Mouse (Mus musculus) c-Kit-negative CD71-positive TER-119-positive erythroid progenitor cells, embryonic 14.5 days (primary cell): Measurements from ENCODE around the gene Btg2.

Experiments
- DNase-seq: peaks from one replicate; pipeline ENCODE4 v3.0.0-alpha.2; 2013; ENCODE audit warnings: low read depth, low spot score

The Btg2 gene

DNA sequence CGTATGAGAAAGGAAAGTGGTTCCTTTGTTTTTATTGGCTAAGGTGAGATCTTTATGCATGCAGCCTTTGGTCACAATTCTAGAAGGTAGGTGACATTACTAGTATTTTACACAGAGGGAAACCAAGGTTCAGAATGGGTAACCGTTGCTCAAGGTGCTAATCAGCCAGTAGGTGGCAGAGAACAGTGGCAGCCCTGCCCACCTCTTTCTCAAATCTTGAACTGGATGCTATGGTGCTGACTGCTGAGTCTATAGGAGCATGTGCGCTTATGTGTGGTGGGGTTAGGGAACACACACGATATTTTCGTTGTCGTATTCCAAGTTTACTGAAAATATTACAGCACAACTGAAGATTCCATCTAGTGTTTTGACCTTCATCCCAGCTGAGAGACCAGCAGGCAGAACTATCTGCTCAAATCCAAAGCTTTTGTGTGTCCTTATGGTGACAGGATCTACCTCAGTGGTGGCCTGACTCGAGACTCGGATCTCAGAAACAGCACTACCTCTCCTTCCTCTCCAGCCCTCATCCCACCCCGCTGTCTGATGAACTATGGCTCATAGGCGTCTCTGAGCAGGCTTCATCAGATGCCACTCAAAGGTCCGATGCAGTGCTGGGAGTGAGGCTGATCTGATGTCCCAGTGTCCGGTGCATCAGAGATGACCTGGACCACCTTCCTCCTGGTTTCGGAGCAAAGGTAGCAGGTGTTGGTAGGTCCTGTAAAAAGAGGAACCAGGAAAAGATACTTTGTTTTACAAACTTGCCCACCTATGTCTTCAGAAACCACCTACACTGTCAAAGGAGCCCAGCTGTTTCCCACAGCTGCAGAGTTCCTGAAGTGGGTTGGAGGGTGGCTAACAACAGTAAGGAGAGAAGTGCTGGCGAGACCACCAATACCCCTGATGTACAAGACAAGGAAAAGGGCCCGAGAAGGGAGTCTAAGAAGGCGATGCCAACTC lies 18.9 kb downstream of the Btg2 start:
- DNase-seq: no peak

DNA sequence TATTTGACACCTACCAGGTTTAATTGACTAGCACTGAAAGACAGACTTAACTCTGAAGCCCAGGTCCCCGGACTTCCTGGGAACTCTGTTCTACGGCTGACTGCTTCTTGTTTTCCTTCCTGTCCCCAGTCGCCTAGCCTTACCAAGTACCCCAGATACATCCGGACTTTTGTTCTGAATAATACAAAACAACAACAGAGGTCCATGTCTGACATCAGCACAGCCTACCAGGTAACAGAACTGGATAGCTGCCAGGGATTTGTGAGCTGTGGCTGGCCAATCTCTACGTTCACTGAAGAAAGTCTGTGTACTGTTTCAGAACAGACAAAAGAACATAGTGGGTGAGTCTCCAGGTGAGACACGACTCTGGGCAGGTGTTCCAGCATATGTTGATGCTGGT lies 20.1 kb downstream of the Btg2 start:
- no peak for DNase-seq

DNA sequence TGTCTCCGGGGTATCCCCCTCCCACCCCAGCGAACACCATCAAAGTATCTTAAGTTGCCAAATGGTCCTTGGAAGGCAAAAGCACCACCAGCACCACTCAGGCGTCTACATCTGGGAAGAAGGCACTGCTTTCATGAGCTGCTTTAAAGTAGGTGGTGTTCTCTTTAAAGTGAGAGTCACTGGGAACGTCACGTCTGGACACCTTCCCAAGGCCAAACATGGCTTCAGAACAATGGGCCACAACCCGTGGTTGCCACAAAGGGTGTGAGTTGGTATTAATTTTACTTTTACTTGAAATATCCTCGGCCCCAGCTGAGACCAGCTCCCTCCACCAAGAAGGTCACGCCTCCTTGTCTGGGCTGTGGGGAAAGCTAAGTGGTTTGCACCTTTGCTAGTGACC lies 21.2 kb downstream of the Btg2 start:
- no peak for DNase-seq

DNA sequence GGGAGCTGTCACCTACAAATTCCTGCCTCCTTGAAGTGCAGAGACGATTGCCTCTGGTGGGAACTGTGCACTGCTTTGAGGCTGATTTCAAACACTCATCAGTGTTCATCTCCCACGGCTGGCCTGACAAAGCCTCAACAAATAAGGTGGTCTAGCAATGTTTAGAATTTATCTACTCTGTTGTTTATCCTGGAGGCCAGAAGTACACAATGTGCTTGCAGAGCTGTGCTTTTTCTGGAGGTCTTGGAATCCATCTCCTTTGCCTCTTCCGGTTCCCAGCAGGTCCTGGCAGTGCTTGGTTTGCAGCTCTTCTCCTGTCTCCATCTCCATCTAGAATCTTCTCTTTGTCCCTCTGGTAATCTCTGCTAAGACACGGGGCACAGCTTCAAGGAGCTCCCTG lies 22.6 kb downstream of the Btg2 start:
- no peak for DNase-seq

DNA sequence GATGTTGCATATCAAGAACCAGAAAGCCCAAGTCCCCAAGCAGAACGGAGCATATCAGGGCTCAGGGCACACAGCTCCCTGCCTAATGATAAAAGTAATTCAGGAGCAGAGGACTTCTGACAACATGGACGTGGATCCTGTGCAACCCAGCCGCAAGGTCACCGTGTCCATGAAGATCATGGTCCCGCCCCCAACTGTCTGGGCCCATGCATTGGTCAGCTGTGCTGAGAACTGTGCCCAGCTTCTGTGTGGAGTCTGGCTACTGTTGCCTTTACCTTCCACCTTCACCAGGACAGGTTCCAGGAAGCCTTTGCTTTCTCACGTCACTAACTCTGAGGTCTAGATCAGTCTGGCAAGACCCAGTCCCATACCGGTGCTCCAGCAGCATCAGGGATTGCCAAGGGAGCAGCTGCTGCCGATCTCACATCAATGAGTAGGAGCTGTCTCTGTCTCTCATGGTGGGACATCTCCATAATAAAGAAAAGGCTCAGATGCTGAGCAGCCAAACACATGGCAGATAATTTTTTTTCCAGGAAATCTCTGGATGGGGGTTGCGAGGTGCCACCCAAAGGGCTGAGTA lies 23.2 kb downstream of the Btg2 start:
- no peak for DNase-seq

DNA sequence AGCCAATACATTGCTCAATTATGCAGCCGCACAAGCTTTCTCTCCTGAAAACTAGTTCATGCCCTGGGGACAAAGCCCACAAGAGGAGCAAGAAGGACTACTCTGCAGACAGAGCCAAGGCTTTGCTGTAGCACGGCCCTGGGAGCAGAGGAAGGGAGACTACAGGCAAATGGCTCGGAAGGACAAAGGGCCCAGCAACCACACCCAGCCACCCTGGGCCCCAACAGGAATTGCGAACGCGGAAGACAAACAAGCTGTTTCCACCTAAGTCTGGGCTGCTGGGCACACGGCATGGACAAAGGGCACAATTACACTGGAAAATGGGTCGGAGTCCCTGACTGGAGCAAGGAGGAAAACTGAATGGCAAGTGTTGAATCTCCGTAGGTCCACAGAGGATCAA lies 23.9 kb downstream of the Btg2 start:
- DNase-seq: no peak

DNA sequence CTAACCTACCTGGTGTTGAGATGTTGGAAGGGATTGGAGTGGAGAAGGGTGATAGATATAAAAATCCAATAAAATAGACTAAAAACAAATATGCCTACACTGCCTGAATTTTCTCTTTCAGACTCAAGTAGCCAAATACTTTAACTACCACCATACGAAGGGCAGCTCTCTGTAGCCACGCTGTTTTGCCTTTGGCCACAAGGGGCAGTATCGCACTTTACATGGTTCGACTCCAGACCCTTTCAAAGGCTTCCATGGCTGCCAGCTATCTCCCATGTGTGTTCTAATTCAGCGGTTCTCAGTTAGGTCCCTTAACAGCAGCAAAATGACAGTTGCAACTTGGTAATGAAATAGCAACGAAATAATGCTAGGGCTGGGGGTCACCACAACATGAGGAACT lies 25.7 kb downstream of the Btg2 start:
- peak; percentile 74 for DNase-seq

DNA sequence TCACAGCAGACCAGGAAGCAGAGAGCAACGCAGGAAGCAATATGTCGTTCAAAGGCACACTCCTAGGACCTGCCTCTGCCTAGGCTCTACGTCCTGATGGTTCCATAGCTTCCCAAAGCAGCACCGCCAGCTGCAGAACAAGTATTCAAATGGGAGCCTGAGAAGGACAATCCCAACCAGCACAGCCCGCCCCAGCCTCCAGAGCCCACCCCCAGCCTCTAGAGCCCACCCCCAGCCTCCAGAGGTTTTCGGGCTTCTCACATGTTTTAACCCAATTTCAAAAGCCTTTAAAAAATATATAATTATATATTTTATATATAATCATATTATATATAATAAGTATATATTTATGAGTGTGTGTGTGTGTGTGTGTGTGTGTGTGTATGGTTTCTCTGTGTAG lies 29.4 kb downstream of the Btg2 start:
- no peak for DNase-seq

DNA sequence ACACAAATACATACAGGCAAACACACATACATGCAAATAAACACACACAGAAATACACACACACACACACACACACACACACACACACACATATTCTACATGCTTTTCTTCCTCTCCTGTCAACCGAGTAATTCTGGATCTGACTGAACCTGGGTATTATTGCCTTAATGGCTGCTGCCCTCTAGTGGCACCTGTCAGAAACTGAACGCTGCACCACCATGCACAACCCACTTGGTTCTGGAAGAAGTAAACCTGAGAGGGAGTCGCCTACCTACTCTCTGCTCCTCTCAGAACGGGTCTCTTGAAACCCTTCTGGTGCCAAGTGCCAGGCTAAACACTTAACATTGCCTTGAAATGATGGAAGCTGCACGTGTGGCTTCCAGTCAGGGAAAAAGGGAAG lies 30.2 kb downstream of the Btg2 start:
- DNase-seq: peak; percentile 64

DNA sequence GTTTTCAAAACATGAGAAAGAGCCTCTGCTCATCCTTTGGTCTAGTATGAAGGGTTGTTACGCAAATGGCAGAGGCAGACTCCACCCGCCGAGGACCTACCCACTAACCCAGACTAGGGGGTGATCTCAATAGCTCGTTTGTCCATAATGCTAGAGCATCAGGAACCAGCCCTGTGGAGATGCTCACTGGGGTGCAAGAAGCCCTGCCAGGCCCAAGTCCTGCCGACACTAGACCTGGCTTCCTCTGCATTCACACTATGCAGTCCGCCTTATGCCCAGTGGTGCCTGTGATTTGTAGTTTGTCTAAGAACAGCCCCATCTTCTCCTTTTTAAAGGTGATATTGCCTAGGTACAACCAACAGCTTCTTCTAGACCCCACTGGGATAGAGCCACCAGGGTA lies 31.5 kb downstream of the Btg2 start:
- no peak for DNase-seq

DNA sequence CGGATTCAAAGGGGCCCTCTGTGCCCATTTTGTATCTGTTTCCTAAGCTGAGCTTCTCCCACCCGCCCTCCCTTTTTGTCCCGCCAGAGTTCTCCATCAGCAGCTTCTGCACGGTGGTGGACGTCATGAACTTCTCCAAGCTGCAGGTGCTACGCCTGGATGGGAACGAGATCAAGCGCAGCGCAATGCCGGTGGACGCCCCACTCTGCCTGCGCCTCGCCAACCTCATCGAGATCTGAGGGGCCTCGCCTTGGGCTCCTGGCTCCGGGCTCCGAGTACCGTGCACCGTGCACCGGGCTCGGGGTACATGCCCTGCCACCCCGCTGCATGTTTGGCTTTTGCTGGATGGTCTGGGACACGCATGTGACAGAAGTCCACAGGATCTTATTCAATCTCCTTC lies 32.5 kb downstream of the Btg2 start:
- no peak for DNase-seq

DNA sequence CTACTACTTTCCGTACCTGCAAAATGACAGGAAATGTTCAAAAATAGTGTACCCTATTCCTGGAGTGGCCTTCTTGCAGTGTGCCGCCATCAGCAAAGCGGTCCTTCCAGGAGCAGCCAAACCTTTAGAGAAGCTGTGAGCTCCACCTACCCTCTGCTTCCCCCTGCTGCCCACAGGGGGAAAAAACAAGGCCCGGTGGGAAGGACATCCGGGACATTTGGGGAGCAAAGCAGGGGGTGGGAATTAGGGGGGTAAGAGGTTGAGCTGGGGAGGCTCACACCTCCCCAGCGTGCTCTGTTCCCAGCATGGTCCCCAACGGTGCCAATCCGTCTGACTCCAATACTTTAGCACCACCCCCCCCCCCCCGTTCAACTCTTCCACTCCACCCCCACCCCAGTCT lies 32.9 kb downstream of the Btg2 start:
- DNase-seq: no peak

DNA sequence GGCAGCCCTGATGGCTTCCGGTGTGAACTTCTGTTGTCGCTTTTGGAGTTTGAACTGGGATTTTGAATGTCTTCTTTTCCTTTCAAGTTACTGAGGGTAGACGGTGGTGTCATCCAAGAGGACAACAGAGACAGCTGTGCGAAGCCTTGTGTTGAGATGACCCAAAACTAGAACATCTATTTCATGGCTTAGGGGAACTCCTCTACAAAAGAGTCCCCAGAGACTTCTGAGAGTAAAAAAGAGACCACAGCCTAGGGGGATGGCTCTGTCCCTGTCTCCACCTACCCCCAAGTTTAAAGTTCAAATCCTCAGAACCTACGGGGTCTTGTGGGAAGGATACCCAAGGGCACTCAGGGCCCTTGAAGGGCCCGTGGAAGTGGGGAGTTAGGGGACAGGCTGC lies 34.1 kb downstream of the Btg2 start:
- DNase-seq: no peak

DNA sequence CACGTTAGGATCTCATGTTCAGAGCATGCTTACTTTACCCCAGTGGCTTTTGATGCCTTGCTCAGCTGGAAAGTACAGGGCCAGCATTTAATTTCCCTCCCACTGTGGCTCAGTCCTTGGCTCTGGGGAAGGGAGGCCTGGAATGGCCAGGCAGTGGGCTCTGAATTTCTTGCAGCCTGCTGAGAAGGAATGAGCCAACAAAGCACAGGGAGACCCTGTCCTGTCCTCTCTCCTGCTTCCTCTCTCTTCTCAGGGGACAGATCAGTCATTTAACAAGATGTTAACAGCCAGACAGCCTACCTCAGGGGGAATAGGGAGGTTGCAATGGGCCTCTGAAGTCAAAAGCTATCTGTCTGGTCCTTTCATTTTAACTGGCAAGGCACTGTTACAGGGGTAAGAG lies 36.6 kb downstream of the Btg2 start:
- no peak for DNase-seq

DNA sequence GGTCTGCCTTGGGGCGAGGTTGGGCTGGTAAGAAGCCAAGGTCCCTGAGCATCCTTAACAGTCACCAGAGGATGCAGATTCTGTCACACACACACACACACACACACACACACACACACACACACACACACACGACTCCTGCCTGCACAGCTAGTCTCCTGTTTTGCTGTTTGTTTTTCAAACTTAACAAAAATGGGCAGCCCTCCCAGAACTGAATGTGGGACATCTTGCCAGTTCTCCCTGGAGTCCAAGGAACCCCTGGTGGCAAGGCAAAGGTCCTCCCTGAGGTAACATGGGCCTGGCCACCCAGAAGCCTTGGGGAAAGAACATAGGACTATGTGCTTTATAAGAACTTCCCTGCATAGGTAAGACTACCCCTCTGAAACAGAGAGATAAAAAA lies 37.0 kb downstream of the Btg2 start:
- DNase-seq: no peak

DNA sequence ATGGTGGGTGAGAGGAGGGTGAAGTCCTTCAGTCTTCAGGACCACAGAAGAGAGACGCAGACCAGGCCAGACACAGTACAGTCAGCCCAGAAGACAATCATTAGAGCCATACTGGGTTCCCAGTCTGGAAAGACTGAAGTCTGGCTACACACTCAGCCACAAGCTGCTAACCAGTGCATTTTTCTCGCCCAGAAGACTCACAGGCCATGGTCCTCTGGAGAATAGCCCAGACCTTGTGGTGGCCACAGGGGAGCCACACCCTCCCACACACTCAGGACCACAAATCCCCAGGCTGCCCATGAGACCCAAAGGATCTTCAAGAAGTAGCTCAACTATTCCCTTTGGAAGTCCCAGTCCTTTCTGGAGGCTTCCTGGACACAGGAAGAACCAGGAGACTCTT lies 39.6 kb downstream of the Btg2 start:
- no peak for DNase-seq

DNA sequence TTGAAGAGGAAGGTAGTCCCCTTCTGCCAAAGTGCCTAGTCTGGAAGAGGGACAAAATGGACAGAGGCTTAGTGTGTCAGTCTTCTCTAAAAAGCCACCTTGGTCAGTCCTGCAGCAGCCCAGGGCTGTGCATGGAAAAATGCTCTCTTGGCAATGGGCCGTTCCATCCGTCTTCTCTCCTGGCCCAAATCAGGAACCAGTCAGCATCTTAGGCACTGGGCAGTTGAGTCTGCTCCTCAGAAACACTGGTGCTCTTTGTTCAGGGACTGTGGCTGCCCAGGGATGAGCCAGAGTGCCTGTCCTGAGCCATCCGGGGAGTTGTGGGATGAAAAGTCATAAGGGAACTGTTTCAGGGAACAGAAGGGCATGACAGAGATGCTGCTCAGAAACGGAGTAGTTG lies 40.6 kb downstream of the Btg2 start:
- no peak for DNase-seq

DNA sequence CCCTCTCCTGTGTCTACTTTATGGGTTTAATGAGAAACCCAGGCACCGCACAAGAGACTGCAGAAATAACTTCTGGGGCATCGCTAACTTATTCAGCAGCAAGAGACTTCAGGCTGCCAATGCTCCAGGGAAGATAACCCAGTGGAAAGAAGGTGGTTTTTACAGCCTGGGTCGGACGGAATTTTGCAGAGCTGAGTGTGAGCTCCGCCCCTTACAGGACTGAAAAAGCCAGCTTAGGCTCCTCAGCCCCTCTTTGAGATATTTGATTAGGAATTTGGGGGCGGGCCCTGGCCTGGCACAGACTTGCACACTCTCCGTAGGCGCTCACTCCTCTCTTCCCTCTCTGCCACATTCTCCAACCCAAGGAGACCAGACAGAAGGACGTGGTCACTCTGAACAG lies 41.7 kb downstream of the Btg2 start, which contains the start of gene Fmod:
Gene Fmod (plus strand): TSS at position 83 of the 400 bp plus-strand sequence.
- no peak for DNase-seq

DNA sequence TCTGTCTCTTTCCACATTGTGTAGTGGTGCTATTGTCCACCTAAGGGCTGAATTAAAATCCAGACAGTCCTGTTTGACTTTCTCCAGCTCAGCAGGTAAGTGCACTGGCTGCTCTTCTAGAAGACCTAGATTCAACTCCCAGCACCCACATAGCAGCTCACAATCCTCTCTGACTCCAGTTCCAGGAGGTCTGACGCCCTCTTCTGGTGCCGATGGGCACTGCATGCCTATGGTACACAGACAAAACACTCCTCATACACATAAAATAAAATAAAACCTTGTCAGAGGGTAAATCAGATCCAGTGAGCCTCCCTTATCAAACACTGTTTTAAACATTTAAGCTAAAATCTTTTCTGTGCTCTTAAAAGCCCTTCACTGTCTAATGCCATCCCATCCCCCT lies 42.4 kb downstream of the Btg2 start:
- DNase-seq: no peak

DNA sequence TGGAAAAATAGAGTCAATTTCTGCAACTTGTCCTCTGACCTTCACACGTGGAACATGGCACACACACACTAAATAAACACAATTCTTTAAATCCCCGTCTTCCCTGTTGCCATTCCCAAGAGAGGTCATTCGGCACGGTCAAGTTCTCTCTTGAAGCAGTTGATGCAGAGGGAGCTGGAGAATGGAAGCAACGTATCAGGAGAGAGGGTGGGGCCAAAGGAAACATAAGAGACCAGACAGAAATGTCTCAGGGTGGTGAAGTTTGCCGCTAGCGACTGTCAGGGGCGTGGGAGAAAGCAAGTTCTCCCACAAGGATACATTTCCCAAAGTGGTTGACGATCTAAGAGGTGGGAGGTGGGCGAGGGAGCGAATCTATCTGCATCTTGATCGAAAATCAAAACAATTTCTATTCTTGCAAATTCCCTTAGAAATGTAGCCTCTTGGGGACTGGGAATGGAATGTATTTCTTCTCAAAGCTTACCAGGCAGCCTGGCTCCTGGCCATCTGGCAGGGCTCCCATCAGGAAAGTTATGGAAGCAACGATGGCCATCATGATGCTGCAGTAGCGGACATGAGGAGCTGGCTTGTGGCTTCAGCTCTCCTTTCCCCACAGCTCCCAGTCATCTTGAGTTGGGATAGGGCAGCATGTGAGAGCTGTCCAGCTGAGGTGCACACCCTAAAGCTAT lies 50.6 kb downstream of the Btg2 start:
- no peak for DNase-seq

DNA sequence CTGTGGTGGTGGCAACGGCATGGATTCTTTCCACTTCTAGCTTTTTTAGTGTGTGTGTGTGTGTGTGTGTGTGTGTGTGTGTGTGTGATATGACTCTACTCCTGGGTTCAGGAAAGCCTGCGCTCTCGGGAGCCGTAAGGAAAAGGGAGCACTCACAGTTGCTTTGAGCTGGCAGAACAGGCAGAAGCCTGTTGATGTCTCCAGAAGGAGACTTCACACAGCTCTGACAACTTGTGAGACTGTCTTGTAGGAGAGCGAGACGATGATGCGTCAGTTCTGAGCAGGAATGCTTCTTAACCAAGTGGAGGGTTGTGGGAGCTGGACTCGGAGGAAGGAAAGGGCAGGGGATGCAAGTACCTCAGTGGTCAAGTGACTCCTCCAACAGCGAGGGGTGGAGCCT lies 52.2 kb downstream of the Btg2 start:
- DNase-seq: no peak

DNA sequence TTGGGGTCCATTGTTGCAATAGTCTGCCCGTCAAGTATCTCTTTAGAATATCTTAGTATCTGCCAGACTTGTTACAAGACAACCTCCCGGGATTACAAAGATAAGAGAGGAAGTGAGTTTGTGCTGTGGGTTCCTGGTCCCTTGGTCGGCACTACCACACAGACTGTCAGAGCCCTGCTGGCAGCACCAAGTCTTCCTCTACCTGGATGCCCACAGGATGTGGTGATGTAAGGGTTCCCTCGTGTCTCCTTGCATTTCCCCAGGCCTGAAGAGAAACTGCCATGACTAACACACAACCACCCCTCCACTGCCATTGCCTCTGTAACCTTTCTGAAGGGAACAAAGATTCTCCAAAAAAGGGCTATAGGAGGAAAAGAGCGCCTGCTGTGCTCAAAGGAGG lies 52.9 kb downstream of the Btg2 start:
- DNase-seq: no peak
